Mouse (Mus musculus) gastrocnemius, adult 2 months (tissue): ENCODE results near the gene Tjp1. TPM values are rescaled to one million over a fixed set of nuclear protein-coding genes. Genes with fewer than 3 reads are reported as not detected.

ENCODE experiments used
- DNase-seq: peaks from one replicate; pipeline ENCODE4 v3.0.0; 2022
- H3K27ac ChIP-seq: fragments of 200-600 bp; 2 replicates; pipeline ENCODE4 v1.8.1; 2022; ENCODE audit warnings: mild to moderate bottlenecking
- H3K4me3 ChIP-seq: fragments of 200-600 bp; 2 replicates; pipeline ENCODE4 v1.8.1; 2022; ENCODE audit warnings: mild to moderate bottlenecking, moderate library complexity
- CTCF ChIP-seq: fragments of 200-600 bp; IDR thresholded peaks from 2 replicates; pipeline ENCODE4 v1.8.1; 2022; ENCODE audit warnings: antibody characterized with exemption, mild to moderate bottlenecking, moderate library complexity
- intact Hi-C: fragments of 180-260 bp; cut with DNase I; formaldehyde crosslinking; loops from one replicate; pipeline ENCODE4 v1.15.1; 2025
- total RNA-seq, 2 experiments: library from RNA; stranded (reverse); gene quantifications; 2 replicates each; pipeline ENCODE4 v1.2.3; 2021

Gene Tjp1
- total RNA-seq, 2 experiments from 2014 or later: 21.1 to 23.8 TPM

- intact Hi-C loops: no loop called here
- no peak overlapping the region for H3K4me3 ChIP-seq
- no peak overlapping the region for H3K27ac ChIP-seq
- DNase-seq: peak; percentile 32
- TF ChIP-seq CTCF: no peak
Observed at GRCm38 (mm10) chr7:65280944-65281912, 246.4 kb downstream of the Tjp1 start.

DNA sequence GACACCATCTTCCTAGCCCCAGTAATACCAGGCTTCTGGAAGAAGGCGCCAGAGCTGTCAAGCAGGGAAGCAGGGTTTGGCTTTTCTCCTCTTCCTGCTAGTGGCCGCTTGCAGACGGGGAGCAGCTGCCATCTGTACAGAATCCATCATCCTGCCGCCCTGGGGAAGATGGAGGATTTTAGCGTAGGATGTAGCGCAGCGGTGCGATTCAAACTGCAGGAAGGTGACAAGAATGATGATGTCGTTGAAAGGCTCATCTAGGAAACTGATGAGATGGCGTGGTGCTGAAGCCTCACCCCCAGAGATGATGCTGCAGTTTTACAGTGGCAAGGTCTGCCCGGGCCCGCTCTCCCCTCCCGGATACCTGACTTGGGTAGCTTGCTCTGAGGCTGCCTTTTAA is 248.3 kb downstream of the Tjp1 start:
- TF ChIP-seq CTCF: no peak
- Histone ChIP-seq H3K27ac (no peak overlapping the region), H3K4me3 (no peak overlapping the region)
- DNase-seq: no peak
- intact Hi-C loops: no loop called here

DNA sequence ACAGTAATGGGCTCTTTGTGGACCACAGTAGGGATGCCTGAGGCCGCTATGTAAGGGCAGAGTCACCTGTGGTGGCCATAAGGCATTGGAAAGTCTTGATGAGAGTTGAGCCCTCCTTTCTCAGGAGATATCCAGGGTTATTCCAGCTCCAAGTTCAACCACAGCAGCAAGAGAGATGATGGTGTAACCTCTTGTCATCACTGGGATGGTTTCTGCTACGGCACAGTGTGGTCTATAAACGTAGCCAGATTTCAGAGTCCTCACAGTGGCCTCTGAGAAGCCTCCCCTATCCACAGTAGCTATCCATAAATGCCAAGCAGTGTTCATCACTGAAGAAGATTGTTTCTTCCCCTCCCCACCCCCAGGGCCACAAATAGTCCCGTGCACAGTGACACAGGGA is 251.8 kb downstream of the Tjp1 start:
- no peak for DNase-seq
- no peak for TF ChIP-seq CTCF
- no peak overlapping the region for H3K27ac ChIP-seq
- H3K4me3 ChIP-seq: no peak overlapping the region
- intact Hi-C loops: no loop called here

DNA sequence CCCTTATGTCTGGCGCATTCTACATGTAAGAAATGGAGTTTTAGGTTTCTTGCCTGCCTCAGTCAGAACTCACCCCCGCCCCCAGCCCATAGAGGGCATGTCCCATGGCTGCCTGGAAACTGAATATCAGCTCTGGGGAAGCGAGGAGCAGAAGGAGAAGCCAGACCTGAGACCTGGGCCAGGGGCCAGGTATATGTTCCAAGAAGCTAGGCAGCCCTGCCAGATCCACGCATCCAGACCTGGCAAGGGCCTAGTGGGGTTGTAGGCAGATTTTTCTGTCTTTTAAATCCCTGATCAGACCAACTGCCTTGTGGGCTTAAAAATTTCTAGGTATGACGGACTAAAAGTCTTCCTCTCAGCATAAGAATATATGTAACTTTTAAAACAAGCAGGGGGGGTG is 253.4 kb downstream of the Tjp1 start:
- H3K27ac ChIP-seq: no peak overlapping the region
- TF ChIP-seq CTCF: no peak
- intact Hi-C loops: no loop called here
- DNase-seq: no peak
- no peak overlapping the region for H3K4me3 ChIP-seq

DNA sequence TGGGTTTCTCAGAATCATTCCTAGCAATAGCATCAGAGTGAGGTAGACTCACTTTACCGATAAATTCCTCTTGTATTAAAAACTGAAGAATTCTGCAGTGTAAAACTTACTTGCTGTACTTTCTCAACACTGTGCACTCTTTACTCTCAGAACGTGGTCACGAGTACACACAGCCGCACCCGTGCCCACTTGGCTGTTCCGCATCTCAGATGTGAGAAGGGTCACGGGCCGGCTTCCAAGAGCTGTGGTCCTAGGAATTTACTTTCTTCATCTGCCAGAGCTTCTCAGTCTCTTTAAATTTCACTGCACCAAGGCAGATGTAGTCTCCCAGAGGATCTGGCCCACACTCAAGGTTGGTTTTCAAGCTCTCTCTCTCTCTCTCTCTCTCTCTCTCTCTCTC is 277.9 kb downstream of the Tjp1 start:
- intact Hi-C loops: no loop called here

More for the DNA sequence above, 277.9 kb downstream of the Tjp1 start:
- no peak for TF ChIP-seq CTCF
- DNase-seq: no peak
- Histone ChIP-seq H3K27ac (no peak overlapping the region), H3K4me3 (no peak overlapping the region)

Other genes starting within 250 kb of the Tjp1 start
- gene Tarsl2, start 117.1 kb upstream of the Tjp1 start, total RNA-seq: 10 to 100 TPM; 59.2 to 67.0 TPM
- 10 to 100 TPM; 10.8 to 12.6 TPM for gene Tm2d3, start 163.4 kb upstream of the Tjp1 start, total RNA-seq